In the genomic region with DNA sequence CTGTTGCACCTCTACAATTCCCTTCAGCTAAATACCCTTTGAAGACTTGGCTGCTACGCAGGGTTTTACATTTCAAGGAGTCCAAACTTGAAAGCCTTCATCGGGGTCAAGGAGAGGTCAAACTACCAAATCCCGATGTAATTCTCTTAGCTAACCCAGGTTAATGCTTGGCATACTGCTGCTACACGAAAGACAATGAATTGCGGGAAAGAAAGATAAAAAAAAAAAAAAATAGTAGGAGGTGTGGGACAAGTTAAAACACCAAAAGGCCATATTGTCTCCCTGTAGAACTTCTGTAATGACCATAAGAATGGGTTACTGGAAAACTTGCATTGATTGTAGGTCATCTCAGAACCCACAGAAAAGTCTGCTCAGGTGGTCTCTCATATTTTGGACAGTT, we compare ENCODE assay signal across 8 mouse cellular contexts. TPM values are rescaled to one million over a fixed set of nuclear protein-coding genes. Genes with fewer than 3 reads are reported as not detected.
DNase-seq lines count a peak whose midpoint lies in the region; ATAC-seq and TF ChIP-seq lines count a peak whose summit lies in the region.

No protein-coding gene starts in this region.

- TF ChIP-seq CTCF in lung, embryonic 14.5 days (IDR thresholded peaks at IDR 0.05; ENCODE audit: low read depth) = no peak
- TF ChIP-seq CTCF in embryonic fibroblast, embryonic 13.5 days (IDR thresholded peaks at IDR 0.05; ENCODE audit: borderline replicate concordance, insufficient read depth, low read length) = no peak

- DNase-seq in lung, embryonic 14.5 days = no peak
- DNase-seq in lung, postnatal 10 days = no peak
- DNase-seq in ovary, adult 18-20 months (ENCODE audit: low spot score) = no peak
- DNase-seq in left cerebral cortex, adult 18-20 months (ENCODE audit: low spot score in 2 of 2) = no peak
- DNase-seq in kidney, postnatal 10 days = no peak

- peak overlapping the region; percentile 36; the same call in 1 of the 2 replicates for H3K27ac ChIP-seq in lung, embryonic 14.5 days (ENCODE audit: low read depth)
- H3K27ac ChIP-seq in embryonic fibroblast, embryonic 13.5 days (ENCODE audit: insufficient read depth, low read length) = no peak overlapping the region
- peak overlapping the region; percentile 45; the same call in 1 of the 2 replicates for H3K27ac ChIP-seq in intestine, embryonic 16.5 days (ENCODE audit: low read length)
- 0 out of 2 replicates have a peak overlapping the region, but pooled peaks have one; percentile 95 for H3K27ac ChIP-seq in neural tube, embryonic 13.5 days (replicated peaks)

- no peaks in the 10 kb centered on the region for H3K4me1 ChIP-seq in lung, embryonic 14.5 days (ENCODE audit: insufficient read depth)
- H3K4me1 ChIP-seq in embryonic fibroblast, embryonic 13.5 days (ENCODE audit: control insufficient read depth, insufficient read depth, low read length) = no peaks in the 10 kb centered on the region
- no peaks in the 10 kb centered on the region; the same call in 1 of the 2 replicates for H3K4me1 ChIP-seq in intestine, embryonic 16.5 days (ENCODE audit: control insufficient read depth, insufficient read depth, low read length)
- H3K4me1 ChIP-seq in neural tube, embryonic 13.5 days (replicated peaks) = peaks cover 23% of the 10 kb centered on the region

- no peaks in the 10 kb centered on the region for H3K9me3 ChIP-seq in lung, embryonic 14.5 days (ENCODE audit: low read depth, low read length)
- no peaks in the 10 kb centered on the region for H3K9me3 ChIP-seq in intestine, embryonic 16.5 days (ENCODE audit: control insufficient read depth, low read length)
- H3K9me3 ChIP-seq in neural tube, embryonic 13.5 days = no peaks in the 10 kb centered on the region

- ATAC-seq in lung, embryonic 14.5 days (ENCODE audit: insufficient read depth) = no peak
- ATAC-seq in intestine, embryonic 16.5 days = no peak
- no peak for ATAC-seq in neural tube, embryonic 13.5 days (ENCODE audit: low read depth)

- no peaks in the 10 kb centered on the region for H3K27me3 ChIP-seq in lung, embryonic 14.5 days (ENCODE audit: insufficient read depth, low read length)
- H3K27me3 ChIP-seq in intestine, embryonic 16.5 days (replicated peaks; ENCODE audit: control insufficient read depth, insufficient read depth, low read length) = no peaks in the 10 kb centered on the region
- no peaks in the 10 kb centered on the region for H3K27me3 ChIP-seq in neural tube, embryonic 13.5 days

- H3K9ac ChIP-seq in lung, embryonic 14.5 days = peak overlapping the region; percentile 42
- peak overlapping the region; percentile 98 for H3K9ac ChIP-seq in intestine, embryonic 16.5 days (ENCODE audit: low read depth, low read length)
- peak overlapping the region; percentile 58; the same call in 1 of the 2 replicates for H3K9ac ChIP-seq in neural tube, embryonic 13.5 days

- WGBS in lung, embryonic 14.5 days = 10% methylated on average over 5 of the region's 5 CpGs
- 13% methylated on average over 5 of the region's 5 CpGs for WGBS in intestine, embryonic 16.5 days
- WGBS in neural tube, embryonic 13.5 days = 15% methylated on average over 5 of the region's 5 CpGs

- H3K4me2 ChIP-seq in lung, embryonic 14.5 days = peak overlapping the region; percentile 82
- H3K4me2 ChIP-seq in intestine, embryonic 16.5 days (ENCODE audit: low read depth, low read length) = peak overlapping the region; percentile 71
- H3K4me2 ChIP-seq in neural tube, embryonic 13.5 days = peak overlapping the region; percentile 86

- no peaks in the 10 kb centered on the region for H3K36me3 ChIP-seq in lung, embryonic 14.5 days (ENCODE audit: insufficient read depth)
- no peaks in the 10 kb centered on the region for H3K36me3 ChIP-seq in intestine, embryonic 16.5 days (ENCODE audit: control insufficient read depth, insufficient read depth, low read length)
- no peaks in the 10 kb centered on the region for H3K36me3 ChIP-seq in neural tube, embryonic 13.5 days

- no peak for TF ChIP-seq POLR2A in embryonic fibroblast, embryonic 13.5 days (IDR thresholded peaks at IDR 0.05; ENCODE audit: low read depth, low read length)

- peak overlapping the region; percentile 86 for H3K4me3 ChIP-seq in lung, embryonic 14.5 days (ENCODE audit: low read depth, low read length)
- peak overlapping the region; percentile 24 for H3K4me3 ChIP-seq in embryonic fibroblast, embryonic 13.5 days (ENCODE audit: insufficient read depth, low read length)
- H3K4me3 ChIP-seq in intestine, embryonic 16.5 days (ENCODE audit: low read length) = peak overlapping the region; percentile 94
- peak overlapping the region; percentile 83 for H3K4me3 ChIP-seq in neural tube, embryonic 13.5 days

RNA-seq across cellular contexts. Expression of a gene that starts 0.6 kb away (rescaled TPM):
- polyA plus RNA-seq in lung, embryonic 14.5 days (2014; fragmentation: Nextera tagmentation; extraction: Ambion mirVana) = 22.8 and 23.0 TPM in 2 replicates
- polyA plus RNA-seq in embryonic fibroblast, embryonic 13.5 days (2011; ENCODE audit: insufficient read length, low read depth, missing spikeins) = 19.4 and 21.7 TPM in 2 replicates
- 4.6 and 9.2 TPM in 2 replicates for polyA plus RNA-seq in intestine, embryonic 16.5 days (2015; fragmentation: Nextera tagmentation; extraction: Ambion mirVana)
- polyA plus RNA-seq in neural tube, embryonic 13.5 days (2015; fragmentation: Nextera tagmentation; extraction: Ambion mirVana) = 21.7 and 24.1 TPM in 2 replicates
- total RNA-seq in left cerebral cortex, adult 18-20 months (2021) = 10 to 100 TPM; 24.5 to 29.2 TPM

Comparison
In these comparisons a context has a peak if more than half of its experiments do, and no peak if none do; other contexts are left out.
1. H3K4me3 ChIP-seq: peak in every context shown above with its lines; median percentile 94 in intestine, embryonic 16.5 days; 86 in lung, embryonic 14.5 days; 83 in neural tube, embryonic 13.5 days; 24 in embryonic fibroblast, embryonic 13.5 days.
2. H3K9ac ChIP-seq: peak in every context shown above with its lines; median percentile 98 in intestine, embryonic 16.5 days; 58 in neural tube, embryonic 13.5 days; 42 in lung, embryonic 14.5 days.